ENCODE assay signal across 9 mouse cellular contexts in genomic region chr9:118881281-118881945, GRCm38 (mm10). TPM values are rescaled to one million over a fixed set of nuclear protein-coding genes. Genes with fewer than 3 reads are reported as not detected.
A peak's percentile ranks its signal among the peaks of the same experiment; 100 is the strongest.
DNase-seq lines count a peak whose midpoint lies in the region; TF ChIP-seq lines count a peak whose summit lies in the region.
"Had no signal": no experiment of that assay in that cellular context is flagged by ENCODE, and none has a peak within 500 bp of the region (broad histone marks: within the 10 kb centered on the region; RNA-seq: fewer than 3 reads in every experiment).

No protein-coding gene starts in this region.

- TF ChIP-seq CTCF in spleen, adult 2 months (IDR thresholded peaks at IDR 0.05; ENCODE audit: extremely low read depth, insufficient read depth, insufficient read length, insufficient replicate concordance), result peak; percentile 47; the same call in 1 of the 2 replicates

- no peak overlapping the region for H3K4me3 ChIP-seq in spleen, adult 2 months (ENCODE audit: extremely low read depth, insufficient read depth, insufficient read length)
- H3K4me3 ChIP-seq: erythroblast, embryonic 14.5 days had no signal

- TF ChIP-seq POLR2A in spleen, adult 2 months (IDR thresholded peaks at IDR 0.05; ENCODE audit: low read depth, low read length), result no peak

- H3K4me1 ChIP-seq in spleen, adult 2 months (ENCODE audit: control insufficient read depth, insufficient read depth, insufficient read length), result no peaks in the 10 kb centered on the region

- no peaks in the 10 kb centered on the region for H3K27me3 ChIP-seq in spleen, adult 2 months (ENCODE audit: control insufficient read depth, insufficient read depth, low read length)

- H3K27ac ChIP-seq in spleen, adult 2 months (ENCODE audit: insufficient read depth, low read length), result no peak overlapping the region

- WGBS in spleen, adult 2 months, result 71% methylated on average over 7 of the region's 7 CpGs

- no peaks in the 10 kb centered on the region for H3K36me3 ChIP-seq in spleen, adult 2 months (ENCODE audit: control insufficient read depth, insufficient read depth, low read length)

- DNase-seq in adrenal gland, adult 2 months, result peak; percentile 48
- DNase-seq in adrenal gland, adult 18-20 months (ENCODE audit: low spot score in 2 of 2), result no peak
- peak; percentile 8 to 15 for DNase-seq in spleen, adult 2 months (ENCODE audit: low read depth in 1 of 2, low spot score in 2 of 2)
- no peak for DNase-seq in spleen, adult 12 weeks (ENCODE audit: low spot score)
- DNase-seq in kidney, postnatal 4 days, result peak; percentile 31 to 42
- DNase-seq in thymus, postnatal 36 days, result peak; percentile 41 to 47
- no peak for DNase-seq in c-Kit-positive CD71-positive TER-119-positive erythroid progenitor cells, embryonic 14.5 days (ENCODE audit: low spot score)
- no peak for DNase-seq in urinary bladder, postnatal 4 days (ENCODE audit: low spot score in 2 of 2)

RNA-seq across cellular contexts. Expression of gene Ctdspl, which starts 44.8 kb away (rescaled TPM):
- total RNA-seq in adrenal gland, adult 2 months (2021), result 10 to 100 TPM; 28.0 to 33.1 TPM
- polyA plus RNA-seq in adrenal gland, adult 2 months (2012; rRNA removed), result 19.8 and 21.0 TPM in 2 replicates
- 10 to 100 TPM; 28.8 to 37.7 TPM for total RNA-seq in adrenal gland, adult 18-20 months (2021)
- 6.8 and 6.9 TPM in 2 replicates for polyA plus RNA-seq in spleen, adult 2 months (2012; rRNA removed)

Comparison
In these comparisons a context has a peak if more than half of its experiments do, and no peak if none do; other contexts are left out.
1. DNase-seq: peak in adrenal gland, adult 2 months (single experiment), spleen, adult 2 months (2 of 2), kidney, postnatal 4 days (2 of 2) and thymus, postnatal 36 days (2 of 2); none in adrenal gland, adult 18-20 months (0 of 2), spleen, adult 12 weeks (single experiment), c-Kit-positive CD71-positive TER-119-positive erythroid progenitor cells, embryonic 14.5 days (single experiment) and urinary bladder, postnatal 4 days (0 of 2).